Mouse (Mus musculus): ENCODE measurements around the gene Dhx37.
"Not testable (repeated sequence)": the region's sequence is repeated elsewhere in the genome, so short reads cannot be mapped to it uniquely, and the experiment has no call there.

Dhx37 gene

GRCm38 (mm10) chr5:125390906-125391477 lies 42.9 kb downstream of the Dhx37 start:
- DNase-seq (ENCODE audit: extremely low read depth, low read depth, low spot score), result no peak

- no peak for DNase-seq (ENCODE audit: extremely low read depth, low read depth, low spot score)
Measured at GRCm38 (mm10) chr5:125389579-125390441, 44.1 kb downstream of the Dhx37 start, which contains the start of gene Ubc. Gene Ubc (minus strand): TSS chr5:125390202.

- DNase-seq (ENCODE audit: extremely low read depth, low read depth, low spot score), result no peak
Measured at GRCm38 (mm10) chr5:125389131-125389578, 44.8 kb downstream of the Dhx37 start, which contains the start of gene Gm10382. Gene Gm10382 (plus strand): TSS chr5:125389322.

GRCm38 (mm10) chr5:125388358-125389092 lies 45.4 kb downstream of the Dhx37 start:
- no peak for DNase-seq (ENCODE audit: extremely low read depth, low read depth, low spot score)

GRCm38 (mm10) chr5:125387295-125387694 lies 46.6 kb downstream of the Dhx37 start:
- not testable (repeated sequence) for DNase-seq (ENCODE audit: extremely low read depth, low read depth, low spot score)

GRCm38 (mm10) chr5:125385215-125385940 lies 48.5 kb downstream of the Dhx37 start:
- DNase-seq (ENCODE audit: extremely low read depth, low read depth, low spot score), result no peak

GRCm38 (mm10) chr5:125384512-125385214 lies 49.3 kb downstream of the Dhx37 start:
- DNase-seq (ENCODE audit: extremely low read depth, low read depth, low spot score), result no peak

GRCm38 (mm10) chr5:125383637-125384420 lies 50.1 kb downstream of the Dhx37 start:
- no peak for DNase-seq (ENCODE audit: extremely low read depth, low read depth, low spot score)

- DNase-seq (ENCODE audit: extremely low read depth, low read depth, low spot score), result no peak
Measured at GRCm38 (mm10) chr5:125382673-125383558, 51.0 kb downstream of the Dhx37 start.

- DNase-seq (ENCODE audit: extremely low read depth, low read depth, low spot score), result no peak
Measured at GRCm38 (mm10) chr5:125381954-125382672, 51.8 kb downstream of the Dhx37 start.

- DNase-seq (ENCODE audit: extremely low read depth, low read depth, low spot score), result no peak
Measured at GRCm38 (mm10) chr5:125378919-125379318, 55.0 kb downstream of the Dhx37 start.

GRCm38 (mm10) chr5:125377214-125377613 lies 56.7 kb downstream of the Dhx37 start:
- no peak for DNase-seq (ENCODE audit: extremely low read depth, low read depth, low spot score)

GRCm38 (mm10) chr5:125375871-125376270 lies 58.0 kb downstream of the Dhx37 start:
- DNase-seq (ENCODE audit: extremely low read depth, low read depth, low spot score), result no peak

GRCm38 (mm10) chr5:125372027-125372426 lies 61.9 kb downstream of the Dhx37 start:
- no peak for DNase-seq (ENCODE audit: extremely low read depth, low read depth, low spot score)

- no peak for DNase-seq (ENCODE audit: extremely low read depth, low read depth, low spot score)
Measured at GRCm38 (mm10) chr5:125370950-125371693, 62.8 kb downstream of the Dhx37 start.

- DNase-seq (ENCODE audit: extremely low read depth, low read depth, low spot score), result no peak
Measured at GRCm38 (mm10) chr5:125368568-125368967, 65.4 kb downstream of the Dhx37 start.

GRCm38 (mm10) chr5:125368156-125368555 lies 65.8 kb downstream of the Dhx37 start:
- no peak for DNase-seq (ENCODE audit: extremely low read depth, low read depth, low spot score)
